Mouse (Mus musculus): ENCODE data around the gene Dcaf12. TPM values are rescaled to one million over a fixed set of nuclear protein-coding genes. Genes with fewer than 3 reads are reported as not detected.

The Dcaf12 gene
- total RNA-seq, 2 experiments from 2014 or later: 51.4 to 53.2 TPM

DNA sequence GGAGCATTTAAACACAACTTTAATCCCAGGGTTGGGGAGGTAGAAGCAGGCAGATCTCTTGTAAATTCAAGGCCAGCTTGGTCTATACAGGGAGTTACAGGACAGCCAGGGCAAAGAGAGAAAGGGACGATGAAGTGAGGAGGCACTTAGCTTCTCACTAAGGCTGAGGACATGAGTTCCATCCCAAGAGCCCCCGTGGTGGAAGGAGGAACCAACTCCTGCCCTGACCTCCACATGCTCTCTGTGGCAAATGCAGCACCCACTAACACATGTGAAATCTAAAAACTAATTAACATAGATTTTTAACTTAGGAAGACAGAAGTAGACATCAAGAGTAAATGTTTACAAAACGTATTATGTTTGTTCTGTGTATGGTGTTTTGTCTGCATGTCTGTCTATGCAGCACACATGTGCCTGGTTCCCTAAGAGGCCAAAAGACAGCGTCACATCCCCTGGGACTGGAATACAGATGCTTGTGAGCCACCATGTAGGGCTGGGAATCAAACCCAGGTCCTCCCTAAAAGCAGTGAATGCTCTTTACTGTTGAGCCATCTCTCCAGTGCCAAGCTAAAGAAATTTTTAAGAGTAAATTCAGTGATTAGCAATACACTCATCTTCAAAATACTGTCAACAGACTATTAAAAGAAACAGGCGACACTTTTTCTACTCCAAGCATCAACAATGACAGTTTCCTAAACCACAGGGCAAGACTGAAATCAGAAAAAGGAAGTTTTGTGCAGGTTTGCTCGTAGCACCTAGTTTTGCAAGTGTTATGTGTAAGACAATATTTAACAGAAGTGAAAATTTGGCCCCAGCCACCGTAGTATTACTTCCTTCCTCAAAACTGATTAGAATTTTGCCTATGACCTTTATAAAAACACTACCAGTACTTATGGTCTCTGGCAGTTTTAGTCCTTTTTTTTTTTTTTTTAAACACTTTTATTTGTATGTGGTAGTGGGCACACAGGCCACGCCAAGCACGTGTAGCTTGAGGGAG lies 3.8 kb downstream of the Dcaf12 start:
- no peak for DNase-seq (ENCODE audit: low spot score in 2 of 2)

- DNase-seq (ENCODE audit: low spot score in 2 of 2): no peak
Measured at GRCm38 (mm10) chr4:41307406-41307805, 7.3 kb downstream of the Dcaf12 start.

- no peak for DNase-seq (ENCODE audit: low spot score in 2 of 2)
Measured at GRCm38 (mm10) chr4:41304302-41304701, 10.4 kb downstream of the Dcaf12 start.

- DNase-seq (ENCODE audit: low spot score in 2 of 2): no peak
Measured at GRCm38 (mm10) chr4:41303671-41304070, 11.0 kb downstream of the Dcaf12 start.

GRCm38 (mm10) chr4:41298976-41299375 lies 15.7 kb downstream of the Dcaf12 start:
- no peak for DNase-seq (ENCODE audit: low spot score in 2 of 2)

DNA sequence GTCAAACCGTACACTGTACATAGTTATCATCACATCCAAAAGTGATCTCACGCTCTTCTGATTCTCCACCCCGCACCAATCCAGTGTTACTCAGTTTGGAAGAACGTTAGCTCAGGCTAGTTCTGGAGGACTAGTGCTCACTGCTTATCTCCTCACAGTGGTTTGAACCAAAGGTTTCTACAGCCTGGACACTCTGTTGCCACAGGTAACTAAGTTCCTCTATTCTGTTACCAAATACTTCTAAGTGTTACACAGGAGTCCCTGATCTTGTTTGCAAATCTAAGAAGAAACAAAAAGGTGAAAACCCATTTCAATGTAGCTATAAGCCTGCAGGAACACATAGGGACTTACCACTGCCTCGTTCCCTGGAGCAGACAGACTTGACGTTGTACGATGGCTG lies 18.7 kb downstream of the Dcaf12 start:
- DNase-seq (ENCODE audit: low spot score in 2 of 2): no peak

DNA sequence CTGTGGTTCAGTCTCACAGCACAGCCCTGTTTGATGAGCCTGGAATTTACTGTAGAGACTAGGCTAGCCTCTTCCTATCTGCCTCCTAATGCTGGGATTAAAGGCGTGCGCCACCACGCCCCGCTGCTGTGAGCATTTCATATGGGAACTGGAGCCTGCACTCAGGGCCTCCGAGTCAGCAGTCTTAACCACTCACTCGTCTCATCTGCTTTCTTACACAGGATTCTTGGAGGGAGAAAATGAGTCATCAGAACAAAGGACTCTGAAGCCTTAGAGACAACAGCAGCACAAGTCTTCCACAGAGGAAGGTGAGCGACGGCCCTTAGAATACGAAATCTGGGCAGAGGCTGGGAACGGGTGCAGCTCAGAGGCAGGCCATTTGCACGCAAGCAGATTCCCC lies 19.2 kb downstream of the Dcaf12 start:
- no peak for DNase-seq (ENCODE audit: low spot score in 2 of 2)

DNA sequence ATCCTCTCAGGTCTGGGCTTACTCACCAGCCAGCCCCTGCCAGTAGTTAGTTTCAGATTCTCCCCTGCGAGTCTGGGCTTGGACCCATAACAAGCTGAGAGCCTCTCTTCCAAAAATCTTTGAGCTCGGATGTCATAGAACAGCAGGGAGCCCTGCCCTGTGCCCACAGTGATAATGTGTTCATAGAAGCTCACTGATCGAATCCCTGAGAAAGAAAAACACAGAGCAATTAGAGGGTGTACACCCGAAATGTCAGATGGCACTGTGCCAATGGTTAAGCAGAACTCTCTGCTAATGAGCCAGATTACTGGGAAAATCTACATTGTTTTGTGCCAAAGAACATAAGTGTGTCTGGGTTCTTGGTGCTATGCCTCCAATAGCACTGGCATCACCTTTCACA lies 20.8 kb downstream of the Dcaf12 start:
- peak; percentile 56 to 69 for DNase-seq (ENCODE audit: low spot score in 2 of 2)

DNA sequence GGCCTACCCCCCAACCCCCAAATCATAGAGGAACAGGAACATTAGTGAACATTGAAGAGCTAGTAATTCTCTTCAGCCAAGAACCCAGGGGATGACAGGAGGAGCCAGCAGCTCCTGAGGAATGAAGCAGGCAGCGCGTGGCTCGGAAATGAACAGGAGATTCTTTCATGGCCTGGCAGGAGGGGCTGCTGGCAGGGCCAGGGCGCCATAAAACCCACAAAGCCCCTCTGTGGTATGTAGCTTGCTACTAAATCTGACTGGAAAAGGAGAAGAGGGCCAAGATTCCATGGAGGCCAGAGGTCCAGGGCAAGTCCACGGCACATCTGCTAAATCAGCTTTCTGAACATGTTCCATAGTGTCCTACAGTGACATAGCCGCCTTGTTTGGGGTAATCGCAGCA lies 24.9 kb downstream of the Dcaf12 start:
- DNase-seq (ENCODE audit: low spot score in 2 of 2): peak in 1 of 2 experiments; percentile 20

GRCm38 (mm10) chr4:41286420-41286819 lies 28.3 kb downstream of the Dcaf12 start:
- DNase-seq (ENCODE audit: low spot score in 2 of 2): peak in 1 of 2 experiments; percentile 40

- DNase-seq (ENCODE audit: low spot score in 2 of 2): no peak
Measured at GRCm38 (mm10) chr4:41284087-41284486, 30.6 kb downstream of the Dcaf12 start.

- no peak for DNase-seq (ENCODE audit: low spot score in 2 of 2)
Measured at GRCm38 (mm10) chr4:41275927-41276326, 38.8 kb downstream of the Dcaf12 start.

DNA sequence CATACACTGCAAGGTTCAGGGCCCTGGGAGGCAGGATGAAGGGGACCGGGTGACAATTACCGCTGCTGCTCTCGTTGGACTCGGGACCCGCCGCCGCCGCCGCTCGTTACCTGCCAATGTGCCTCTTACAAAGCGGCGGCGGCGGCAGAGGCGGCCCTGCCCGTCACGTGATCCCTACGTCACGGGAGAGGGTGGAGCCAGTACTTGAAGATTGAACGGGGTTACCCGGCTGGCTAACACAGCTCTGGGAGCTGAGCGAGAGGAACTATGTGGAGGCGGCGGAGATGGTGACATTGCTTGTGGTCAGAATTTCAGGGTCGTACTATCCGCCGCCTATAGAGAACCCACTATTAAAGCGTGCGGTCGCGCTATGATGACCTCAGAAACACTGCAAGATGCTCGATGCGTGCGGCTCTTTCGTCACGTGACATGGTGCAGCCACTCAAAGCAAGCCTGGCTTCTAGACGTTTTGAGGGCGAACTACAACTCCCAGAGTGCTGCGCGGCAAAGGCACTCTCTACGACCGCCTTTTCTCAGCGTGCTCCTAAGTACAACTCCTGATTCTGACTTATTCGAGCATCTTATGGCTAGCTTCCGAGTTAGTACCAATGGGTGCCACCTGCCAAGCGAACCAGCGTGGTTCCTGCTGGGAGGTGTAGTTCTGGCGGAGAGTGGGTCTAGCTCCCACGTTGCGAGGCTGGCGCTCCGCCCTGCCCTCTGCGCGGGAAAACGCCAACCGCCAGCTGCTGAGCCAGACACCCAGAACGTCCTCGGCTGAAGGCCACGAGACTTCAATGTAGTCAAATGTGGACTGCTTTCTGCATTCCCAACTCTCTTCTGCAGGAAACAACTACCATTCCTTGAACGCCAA lies 39.5 kb downstream of the Dcaf12 start, which contains the start of gene Ubap2:
Gene Ubap2, minus strand, starts transcription at position 165 of the 871 bp plus-strand sequence.
- DNase-seq (ENCODE audit: low spot score in 2 of 2): peak; percentile 96

GRCm38 (mm10) chr4:41274377-41274979 lies 40.2 kb downstream of the Dcaf12 start:
- DNase-seq (ENCODE audit: low spot score in 2 of 2): no peak

DNA sequence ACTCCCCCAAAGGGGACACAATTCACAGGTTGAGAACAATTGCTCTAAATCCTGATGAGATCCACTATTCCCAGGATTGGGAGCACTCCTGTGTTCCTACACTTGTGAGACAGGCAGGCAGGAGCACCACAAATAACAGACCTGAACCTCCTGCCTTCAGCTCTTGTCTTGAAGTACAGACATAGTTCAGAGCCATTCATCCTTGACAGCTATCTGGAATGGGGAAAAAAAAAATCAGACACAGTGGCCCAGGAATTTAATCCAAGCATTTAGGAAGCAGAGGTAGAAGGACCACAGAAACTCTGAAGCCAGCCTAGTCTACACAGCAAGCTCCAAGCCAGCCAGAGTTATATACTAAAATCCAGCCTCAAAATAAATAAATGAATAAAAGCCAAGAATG lies 46.6 kb downstream of the Dcaf12 start:
- DNase-seq (ENCODE audit: low spot score in 2 of 2): no peak

DNA sequence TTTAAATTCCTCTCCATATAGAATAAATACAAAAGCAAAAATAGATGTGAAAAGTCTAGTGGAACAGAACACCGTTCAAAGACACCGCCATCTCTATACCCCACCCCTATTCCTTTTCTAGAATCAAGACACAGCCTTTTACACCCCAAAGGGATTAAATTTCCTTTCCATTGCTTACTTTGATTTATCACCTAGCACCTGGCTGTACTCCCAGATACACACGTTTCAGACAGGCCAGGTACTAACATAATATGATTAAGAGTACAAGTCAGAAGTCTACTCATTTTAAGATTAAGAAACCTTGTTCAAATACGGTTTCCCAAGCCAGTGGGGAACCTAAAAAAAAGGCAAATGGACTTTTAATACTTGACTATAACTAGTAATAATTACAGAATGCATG lies 48.3 kb downstream of the Dcaf12 start:
- no peak for DNase-seq (ENCODE audit: low spot score in 2 of 2)

- DNase-seq (ENCODE audit: low spot score in 2 of 2): no peak
Measured at GRCm38 (mm10) chr4:41260691-41261090, 54.0 kb downstream of the Dcaf12 start.

- DNase-seq (ENCODE audit: low spot score in 2 of 2): no peak
Measured at GRCm38 (mm10) chr4:41259019-41259418, 55.7 kb downstream of the Dcaf12 start.

DNA sequence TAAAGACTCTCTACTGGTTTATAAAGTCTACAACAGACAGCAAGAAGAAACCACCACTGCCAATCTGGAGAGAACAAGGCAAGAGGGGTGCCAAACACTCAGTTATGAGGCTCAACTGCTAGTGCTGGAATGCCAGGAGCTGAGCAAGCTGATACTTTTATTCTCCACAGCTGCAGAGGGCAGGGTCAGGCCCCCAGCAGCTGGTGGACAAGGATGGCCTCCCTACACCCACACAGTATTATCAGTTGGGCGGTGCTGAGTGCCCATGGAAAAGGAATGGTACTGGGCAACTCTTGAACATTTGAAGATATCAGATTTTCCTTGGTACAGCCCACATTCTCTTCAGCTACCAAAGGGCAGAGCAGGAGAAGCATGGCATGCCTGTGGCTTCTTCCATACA lies 56.9 kb downstream of the Dcaf12 start:
- DNase-seq (ENCODE audit: low spot score in 2 of 2): no peak

- peak in 1 of 2 experiments; percentile 21 for DNase-seq (ENCODE audit: low spot score in 2 of 2)
Measured at GRCm38 (mm10) chr4:41255564-41256210, 59.0 kb downstream of the Dcaf12 start.

GRCm38 (mm10) chr4:41253756-41254155 lies 60.9 kb downstream of the Dcaf12 start:
- no peak for DNase-seq (ENCODE audit: low spot score in 2 of 2)
